Mouse (Mus musculus) heart, embryonic 14.5 days (tissue): Measurements from ENCODE around the gene Pea15a. TPM values are rescaled to one million over a fixed set of nuclear protein-coding genes. Genes with fewer than 3 reads are reported as not detected.

ENCODE experiments used
- ATAC-seq: fragments of 200-750 bp; cut with Nextera tagmentation; 2 replicates; pipeline ENCODE4 v1.8.0; 2017; ENCODE audit warnings: low read depth, moderate TSS enrichment; ENCODE audit not compliant: insufficient number of reproducible peaks, insufficient read depth, low FRiP score
- H3K27ac ChIP-seq, 2 experiments: fragments of 200-500 bp in 1 of 2; fragments of 300-500 bp in 1 of 2; sonication (generic) in 1 of 2; replicated peaks in 1 of 2; 2 replicates each; pipeline ENCODE4 v1.5.1; 2012 to 2014; ENCODE audit warnings: low read depth in 2 of 2, low read length in 2 of 2, control low read depth in 1 of 2, mild to moderate bottlenecking in 1 of 2, mixed read lengths in 1 of 2; ENCODE audit not compliant: control insufficient read depth in 1 of 2, insufficient read depth in 1 of 2
- H3K27me3 ChIP-seq: fragments of 300-500 bp; sonication (generic); 2 replicates; pipeline ENCODE4 v1.6.1; 2014; ENCODE audit warnings: mild to moderate bottlenecking, low read length, control low read depth; ENCODE audit not compliant: control insufficient read depth, insufficient read depth
- H3K36me3 ChIP-seq: fragments of 300-500 bp; sonication (generic); 2 replicates; pipeline ENCODE4 v1.6.1; 2014; ENCODE audit warnings: mild to moderate bottlenecking, control low read depth, low read length, mixed read lengths; ENCODE audit not compliant: control insufficient read depth, insufficient read depth
- H3K4me1 ChIP-seq, 2 experiments: fragments of 200-500 bp in 1 of 2; fragments of 300-500 bp in 1 of 2; sonication (generic) in 1 of 2; 2 replicates each; pipeline ENCODE4 v1.6.1; 2012 to 2014; ENCODE audit warnings: low read length in 2 of 2, control low read depth in 1 of 2, mixed read lengths in 1 of 2; ENCODE audit not compliant: control insufficient read depth in 2 of 2, insufficient read depth in 2 of 2
- H3K4me2 ChIP-seq: fragments of 300-500 bp; sonication (generic); 2 replicates; pipeline ENCODE4 v1.6.1; 2014; ENCODE audit warnings: mild to moderate bottlenecking, low read length
- H3K4me3 ChIP-seq, 2 experiments: fragments of 200-500 bp in 1 of 2; fragments of 300-500 bp in 1 of 2; sonication (generic) in 1 of 2; 2 replicates each; pipeline ENCODE4 v1.5.1; 2012 to 2014; ENCODE audit warnings: low read length in 2 of 2, mild to moderate bottlenecking in 2 of 2, control low read depth in 1 of 2, low read depth in 1 of 2, moderate library complexity in 1 of 2; ENCODE audit not compliant: control insufficient read depth in 1 of 2, insufficient read depth in 1 of 2
- H3K9ac ChIP-seq: fragments of 300-500 bp; sonication (generic); 2 replicates; pipeline ENCODE4 v1.6.1; 2014; ENCODE audit warnings: mild to moderate bottlenecking, low read length
- H3K9me3 ChIP-seq: fragments of 300-500 bp; sonication (generic); 2 replicates; pipeline ENCODE4 v1.6.1; 2016; ENCODE audit warnings: low read length, control low read depth; ENCODE audit not compliant: control insufficient read depth
- WGBS: fragments of 180-500 bp; shearing (Covaris S2); extraction: QIAGEN DNeasy Blood & Tissue Kit; methylation state at CpG from one replicate; pipeline ENCODE4 v1.1.7; 2014; 5-methylcytosine and 5-hydroxymethylcytosine counted together
- polyA plus RNA-seq: library from polyadenylated mRNA; unstranded; fragments of >200 nt; fragmentation: Nextera tagmentation; extraction: Ambion mirVana; gene quantifications from 2 replicates; pipeline ENCODE4 v1.2.1, GENCODE M21; 2014

The Pea15a gene
- polyA plus RNA-seq, 1 experiment from 2014 or later, result 166 TPM

DNA sequence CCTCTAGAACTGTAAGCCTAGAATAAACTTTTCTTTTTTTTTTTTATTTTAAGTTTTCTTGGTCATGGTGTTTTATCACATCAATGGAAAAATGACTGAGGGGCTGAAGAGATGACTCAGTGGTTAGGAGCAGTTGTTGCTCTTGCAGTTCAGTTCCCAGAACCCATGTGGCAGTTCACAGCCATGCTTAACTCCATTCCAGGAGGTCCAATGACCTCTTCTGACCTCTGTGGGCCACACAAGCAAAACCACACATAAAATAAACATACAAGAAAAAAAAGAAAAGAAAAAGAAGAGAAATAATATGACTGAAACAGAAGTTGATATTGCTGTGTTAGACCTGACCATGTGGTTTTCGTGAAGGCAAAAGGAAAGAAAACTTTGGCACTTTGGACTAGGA lies 22.6 kb upstream of the Pea15a start:
- no peaks in the 10 kb centered on the region for H3K36me3 ChIP-seq
- no peaks in the 10 kb centered on the region for H3K9me3 ChIP-seq
- H3K4me3 ChIP-seq, result no peak overlapping the region
- no peak overlapping the region for H3K9ac ChIP-seq
- no peak for ATAC-seq
- no peaks in the 10 kb centered on the region for H3K27me3 ChIP-seq
- WGBS, result 80% methylated on average over 1 of the region's 1 CpGs
- no peak overlapping the region for H3K4me2 ChIP-seq
- H3K4me1 ChIP-seq, result peaks cover 8 to 14% of the 10 kb centered on the region in 2 experiments
- no peak overlapping the region for H3K27ac ChIP-seq

DNA sequence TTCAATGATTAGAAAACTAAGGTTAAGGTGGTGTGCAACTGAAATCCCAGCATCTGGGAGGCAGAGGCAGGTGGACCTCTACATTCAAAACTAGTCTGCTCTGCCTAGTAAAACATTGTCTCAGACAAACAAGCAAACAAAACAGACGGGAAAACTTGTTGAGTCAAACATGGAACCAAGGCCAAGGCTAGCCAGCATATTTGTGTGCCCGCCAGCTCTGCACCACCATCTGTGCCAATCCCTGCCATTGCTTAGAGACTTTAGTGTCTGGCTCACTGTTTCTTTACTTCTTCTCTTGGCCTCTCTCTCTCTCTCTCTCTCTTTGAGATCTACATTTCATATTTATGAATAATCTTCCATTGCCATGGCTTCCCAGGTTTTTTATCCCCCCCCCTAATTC lies 21.6 kb upstream of the Pea15a start:
- H3K9ac ChIP-seq, result no peak overlapping the region
- no peaks in the 10 kb centered on the region for H3K9me3 ChIP-seq
- WGBS, result 87% methylated on average over 2 of the region's 2 CpGs
- no peaks in the 10 kb centered on the region for H3K27me3 ChIP-seq
- H3K4me1 ChIP-seq, result peaks cover 12 to 21% of the 10 kb centered on the region in 2 experiments
- H3K27ac ChIP-seq, result no peak overlapping the region
- H3K4me2 ChIP-seq, result no peak overlapping the region
- H3K4me3 ChIP-seq, result no peak overlapping the region
- no peak for ATAC-seq
- no peaks in the 10 kb centered on the region for H3K36me3 ChIP-seq

DNA sequence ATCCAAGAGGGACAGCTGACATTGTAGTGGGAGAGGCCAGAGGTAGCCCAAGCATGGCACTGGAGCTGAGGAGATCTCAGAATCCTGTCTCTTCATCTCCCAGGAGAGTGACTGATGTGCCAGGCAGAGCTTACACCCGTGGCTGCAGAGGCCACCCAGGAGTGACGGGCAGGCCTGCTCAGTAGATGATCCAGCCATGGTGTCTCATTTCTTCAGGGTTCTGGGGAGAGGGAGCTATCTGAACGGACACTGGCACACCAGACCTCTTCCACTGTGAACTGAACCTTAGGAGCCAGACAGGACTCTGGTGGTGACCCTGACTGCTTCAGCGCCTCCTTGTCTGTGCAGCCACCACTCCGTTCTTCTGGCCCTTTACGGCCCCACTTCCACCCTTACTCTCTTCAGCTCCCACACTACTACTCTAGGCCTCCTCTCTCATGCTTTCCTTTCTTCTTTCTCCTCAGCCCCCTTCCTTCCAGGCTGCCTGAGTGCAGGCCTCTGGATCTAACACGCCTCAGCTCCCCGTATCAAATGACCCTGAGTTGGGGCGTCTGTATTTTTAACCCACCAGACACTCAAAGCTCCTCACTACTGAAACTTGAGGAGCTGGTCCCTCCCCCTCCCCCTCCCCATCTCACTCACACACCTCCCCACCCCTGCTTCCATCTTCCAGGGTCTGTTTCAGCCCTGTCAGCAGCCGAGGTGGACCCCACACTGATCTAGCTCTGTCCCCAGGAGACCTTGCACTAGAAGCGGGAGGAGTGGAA lies 14.9 kb upstream of the Pea15a start:
- Histone ChIP-seq H3K27me3 (no peaks in the 10 kb centered on the region), H3K9ac (peak overlapping the region; percentile 52), H3K27ac (peak overlapping the region; percentile 90 to 97), H3K36me3 (no peaks in the 10 kb centered on the region), H3K4me3 (no peak overlapping the region), H3K9me3 (no peaks in the 10 kb centered on the region), H3K4me2 (no peak overlapping the region; the same call in 1 of the 2 replicates), H3K4me1 (peaks cover 51 to 62% of the 10 kb centered on the region in 2 experiments)
- WGBS, result 35% methylated on average over 11 of the region's 11 CpGs
- no peak for ATAC-seq

DNA sequence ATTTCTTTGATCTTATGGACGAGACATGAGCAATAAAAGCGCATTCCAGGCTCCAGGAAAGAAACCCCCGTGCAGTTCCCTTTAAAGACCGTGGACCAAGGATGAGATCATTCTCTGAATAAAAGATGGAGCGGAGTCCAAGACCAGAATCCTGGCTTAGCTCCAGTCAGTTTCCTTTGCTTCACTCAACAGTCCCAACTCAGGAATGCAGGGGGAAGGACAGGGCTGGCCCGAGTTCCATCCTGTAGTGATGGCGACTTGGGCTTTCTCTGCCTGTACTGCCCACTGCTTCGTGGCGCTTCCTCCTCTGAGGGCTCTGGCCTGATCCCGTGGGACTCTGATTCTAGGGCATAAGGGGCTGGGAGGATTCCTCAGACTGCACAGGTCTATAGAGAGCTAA lies 13.8 kb upstream of the Pea15a start:
- WGBS, result 11% methylated on average over 10 of the region's 10 CpGs
- peak overlapping the region; percentile 52 for H3K4me2 ChIP-seq
- H3K9ac ChIP-seq, result peak overlapping the region; percentile 65
- peaks cover 51 to 67% of the 10 kb centered on the region in 2 experiments for H3K4me1 ChIP-seq
- peak overlapping the region; percentile 90 to 97 for H3K27ac ChIP-seq
- H3K27me3 ChIP-seq, result no peaks in the 10 kb centered on the region
- no peaks in the 10 kb centered on the region for H3K9me3 ChIP-seq
- H3K36me3 ChIP-seq, result no peaks in the 10 kb centered on the region
- no peak overlapping the region for H3K4me3 ChIP-seq
- peak; percentile 76 for ATAC-seq

DNA sequence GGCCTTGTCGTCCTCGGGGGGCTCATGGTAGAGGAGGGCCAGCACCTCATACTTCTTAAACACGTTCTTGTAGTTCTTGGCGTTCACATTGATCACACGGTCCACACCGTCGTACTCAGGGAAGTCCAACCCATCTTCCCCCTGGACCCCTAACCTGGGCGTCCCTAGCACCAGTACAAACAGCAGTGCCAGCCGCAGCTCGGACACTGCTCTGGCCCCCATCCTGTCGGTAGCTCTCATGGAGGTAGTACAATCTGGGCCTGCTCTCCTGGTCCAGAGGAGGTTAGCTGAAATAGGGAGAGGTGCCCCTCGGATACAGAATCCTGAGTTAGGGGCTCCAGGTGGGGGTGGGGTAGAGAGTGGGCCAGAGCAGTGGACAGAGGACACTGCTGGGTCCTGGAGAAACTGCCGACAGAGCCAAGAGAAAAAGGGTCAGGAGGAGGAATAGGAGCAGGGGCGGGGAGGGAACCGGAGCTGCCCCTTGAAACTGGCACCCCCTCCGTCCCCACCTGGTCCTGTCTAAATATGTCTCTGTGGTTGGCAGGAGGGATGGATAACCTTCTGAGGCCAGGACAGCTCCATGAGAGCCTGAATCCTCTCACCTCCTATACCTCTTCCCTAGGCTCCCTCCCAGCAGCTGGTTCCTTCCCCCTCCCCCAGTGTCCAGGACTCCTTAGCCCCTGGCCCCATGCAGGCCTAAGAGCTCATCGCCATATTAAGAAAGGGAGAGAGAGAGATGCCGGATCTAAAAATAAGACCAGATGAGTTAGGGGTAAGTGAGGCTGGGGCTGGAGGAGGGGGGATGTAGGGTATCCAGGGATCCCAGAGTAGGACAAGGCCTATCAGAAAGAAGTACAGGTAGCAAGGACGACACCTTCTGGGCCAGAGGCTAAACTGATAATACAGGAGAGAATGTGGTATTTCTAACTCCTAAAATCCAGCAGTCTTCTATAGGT lies 13.1 kb upstream of the Pea15a start, which contains the start of gene Casq1:
Gene Casq1, minus strand, starts transcription at position 418 of the 956 bp plus-strand sequence.
- Histone ChIP-seq H3K4me2 (peak within 1 kb of the TSS; percentile 52), H3K27me3 (no peaks in the 10 kb centered on the region), H3K36me3 (no peaks in the 10 kb centered on the region), H3K9me3 (no peaks in the 10 kb centered on the region), H3K4me1 (peaks cover 58 to 74% of the 10 kb centered on the region in 2 experiments), H3K27ac (peak within 1 kb of the TSS; percentile 90 to 97), H3K9ac (peak within 1 kb of the TSS; percentile 65), H3K4me3 (peak within 1 kb of the TSS; percentile 9 to 14)
- ATAC-seq, result 0 out of 2 replicates have a peak, but pooled peaks have one; percentile 9
- 53% methylated on average over 19 of the region's 19 CpGs for WGBS

DNA sequence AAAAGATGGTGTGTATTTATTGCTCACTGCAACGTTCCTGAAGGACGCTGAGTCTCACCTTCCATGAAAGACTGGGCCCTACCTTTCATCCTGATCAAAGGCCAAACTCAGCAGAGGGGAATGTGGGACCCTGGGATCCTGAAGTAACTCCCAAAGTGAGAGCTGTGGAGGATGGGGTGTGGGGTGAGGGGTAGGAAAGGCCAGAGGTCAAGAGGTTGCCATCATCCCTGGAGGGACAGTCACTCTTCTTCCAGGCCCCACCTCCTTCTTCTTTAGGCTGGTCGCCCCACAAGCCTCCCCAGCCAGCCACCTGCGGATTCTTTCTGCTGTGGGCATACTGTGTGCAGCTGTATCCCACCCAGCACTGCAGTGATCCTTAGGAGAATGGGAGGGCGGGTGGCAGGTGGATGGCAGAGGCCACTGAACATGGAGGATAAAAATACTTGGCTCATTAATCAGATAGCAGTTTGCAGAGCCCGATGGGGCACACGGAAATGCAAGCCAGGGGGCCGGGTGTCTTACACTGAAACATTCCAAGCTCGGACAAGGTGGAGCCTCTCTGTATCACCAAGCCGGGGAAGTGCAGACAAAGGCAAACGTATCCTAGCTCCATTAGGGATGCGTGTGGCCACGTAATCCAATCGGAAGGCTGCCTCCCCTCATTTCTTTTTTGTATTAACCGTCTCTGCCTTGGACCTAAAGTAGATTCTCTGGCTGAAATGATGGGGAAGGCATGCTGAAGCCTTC lies 11.7 kb upstream of the Pea15a start:
- Histone ChIP-seq H3K4me2 (peak overlapping the region; percentile 52), H3K4me1 (peaks cover 56 to 75% of the 10 kb centered on the region in 2 experiments), H3K27me3 (no peaks in the 10 kb centered on the region), H3K36me3 (no peaks in the 10 kb centered on the region), H3K4me3 (peak overlapping the region; percentile 9 to 10; a peak in 3 of 4 replicates), H3K9me3 (no peaks in the 10 kb centered on the region), H3K27ac (peak overlapping the region; percentile 77 to 90), H3K9ac (peak overlapping the region; percentile 65)
- WGBS, result 36% methylated on average over 15 of the region's 15 CpGs
- no peak for ATAC-seq

DNA sequence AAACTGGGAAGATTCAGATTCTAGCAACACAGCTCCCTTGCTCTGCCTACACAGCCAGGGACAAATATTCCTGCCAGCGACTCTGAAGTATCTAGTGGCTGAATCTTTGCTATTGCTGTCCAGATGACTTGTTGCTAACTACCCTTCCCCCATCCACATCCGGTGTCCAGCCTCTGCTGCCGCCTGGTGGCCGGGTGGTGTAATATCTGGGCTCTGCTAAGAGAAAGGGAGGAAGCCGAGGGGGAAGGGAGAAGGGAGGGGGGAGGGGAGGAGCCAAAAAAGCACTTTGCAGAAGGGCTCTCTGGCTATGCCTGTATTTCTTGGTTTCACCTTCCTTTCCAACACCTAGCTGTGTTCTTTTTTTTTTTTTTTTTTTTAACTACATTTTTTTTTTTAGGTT lies 10.5 kb upstream of the Pea15a start:
- Histone ChIP-seq H3K36me3 (no peaks in the 10 kb centered on the region), H3K4me3 (peak overlapping the region; percentile 13 to 16; a peak in 2 of 4 replicates), H3K27ac (peak overlapping the region; percentile 87 to 90), H3K9ac (peak overlapping the region; percentile 71; the same call in 1 of the 2 replicates), H3K9me3 (no peaks in the 10 kb centered on the region), H3K4me1 (peaks cover 64 to 72% of the 10 kb centered on the region in 2 experiments), H3K4me2 (peak overlapping the region; percentile 61), H3K27me3 (no peaks in the 10 kb centered on the region)
- 0% methylated on average over 5 of the region's 5 CpGs for WGBS
- ATAC-seq, result peak; percentile 42; the same call in 1 of the 2 replicates
